Mouse (Mus musculus) olfactory bulb, adult 2 months (tissue): ENCODE measurements at regions not wholly inside any gene's neighbourhood (a gene's known extent, or its start where the extent isn't known, plus 50 kb on each side); places are given as distances from the start of the nearest gene placed in this dataset.

Source experiments
- CTCF ChIP-seq: fragments of 200-500 bp; IDR thresholded peaks from 2 replicates; pipeline ENCODE4 v1.5.1; 2012; ENCODE audit warnings: low read depth, mild to moderate bottlenecking, low read length, moderate library complexity; ENCODE audit not compliant: insufficient read depth
- POLR2A ChIP-seq: fragments of 200-500 bp; IDR thresholded peaks from 2 replicates; pipeline ENCODE4 v1.6.1; 2012; ENCODE audit warnings: mild to moderate bottlenecking, low read depth, low read length, moderate library complexity; ENCODE audit not compliant: insufficient read depth

- TF ChIP-seq CTCF (no peak), POLR2A (no peak)
These were observed 84.3 kb downstream of the Gm12689 start for GRCm38 (mm10) chr4:99379983-99380382.
